In genomic region chr19:44837426-44838205, GRCm38 (mm10) we compare ENCODE assay signal across 9 mouse cellular contexts.
DNase-seq lines count a peak whose midpoint lies in the region; ATAC-seq and TF ChIP-seq lines count a peak whose summit lies in the region.
"Had no signal": no experiment of that assay in that cellular context is flagged by ENCODE, and none has a peak within 500 bp of the region (broad histone marks: within the 10 kb centered on the region; RNA-seq: fewer than 3 reads in every experiment).

No protein-coding gene starts in this region.

- TF ChIP-seq CTCF in left cerebral cortex, adult 2 months (IDR thresholded peaks at IDR 0.05): no peak

- no peak overlapping the region for H3K9ac ChIP-seq in liver, embryonic 11.5 days (ENCODE audit: low read depth, low read length)

- no peak for DNase-seq in liver, embryonic 11.5 days (ENCODE audit: low spot score)
- DNase-seq in liver (no peak), MN1 (ENCODE audit: low spot score) (no peak)
- no peak for DNase-seq in forebrain, embryonic 10.5 days (ENCODE audit: extremely low spot score, low spot score)
- peak; percentile 5 for DNase-seq in induced T-regulatory cell, adult 2 months (ENCODE audit: low read depth)
- peak; percentile 41 for DNase-seq in midbrain, embryonic 10.5 days (ENCODE audit: low spot score)
- DNase-seq in left cerebral cortex, adult 2 months (ENCODE audit: extremely low spot score in 1 of 2, low spot score in 2 of 2): no peak

- peaks cover 76% of the 10 kb centered on the region for H3K27me3 ChIP-seq in liver, embryonic 11.5 days (replicated peaks; ENCODE audit: control insufficient read depth, insufficient read depth, low read length)
- peaks cover 83% of the 10 kb centered on the region for H3K27me3 ChIP-seq in forebrain, embryonic 10.5 days (ENCODE audit: poor library complexity, severe bottlenecking)
- H3K27me3 ChIP-seq in midbrain, embryonic 10.5 days (ENCODE audit: low read depth, poor library complexity, severe bottlenecking): peaks cover 83% of the 10 kb centered on the region
- H3K27me3 ChIP-seq: Patski had no signal

- no peaks in the 10 kb centered on the region for H3K9me3 ChIP-seq in liver, embryonic 11.5 days (ENCODE audit: control insufficient read depth, low read length)
- H3K9me3 ChIP-seq in forebrain, embryonic 10.5 days: no peaks in the 10 kb centered on the region
- H3K9me3 ChIP-seq in midbrain, embryonic 10.5 days (replicated peaks): no peaks in the 10 kb centered on the region

- H3K27ac ChIP-seq in liver, embryonic 11.5 days (ENCODE audit: low read depth, low read length): no peak overlapping the region
- H3K27ac ChIP-seq in forebrain, embryonic 10.5 days: no peak overlapping the region
- H3K27ac ChIP-seq in midbrain, embryonic 10.5 days (replicated peaks): no peak overlapping the region
- H3K27ac ChIP-seq in left cerebral cortex, adult 2 months: no peak overlapping the region

- intact Hi-C loops in left cerebral cortex, adult 2 months (cut with DNase I): loop anchor here (5.0 kb wide), 3 partner anchors 75 to 1235 kb away; no protein-coding TSS in a partner anchor

- ATAC-seq in liver, embryonic 11.5 days (replicated peaks; ENCODE audit: low FRiP score): no peak
- no peak for ATAC-seq in megakaryocyte-erythroid progenitor cell, adult 5-6 weeks (replicated peaks; ENCODE audit: low FRiP score, low TSS enrichment, poor library complexity, severe bottlenecking)
- ATAC-seq: Patski had no signal

- peaks cover 4% of the 10 kb centered on the region for H3K4me1 ChIP-seq in liver, embryonic 11.5 days (replicated peaks; ENCODE audit: control insufficient read depth, insufficient read depth, low read length)
- H3K4me1 ChIP-seq in forebrain, embryonic 10.5 days: peaks cover 55% of the 10 kb centered on the region
- H3K4me1 ChIP-seq in midbrain, embryonic 10.5 days: peaks cover 50% of the 10 kb centered on the region

- no peak overlapping the region for H3K4me3 ChIP-seq in liver, embryonic 11.5 days (ENCODE audit: low read depth, low read length)
- H3K4me3 ChIP-seq in forebrain, embryonic 10.5 days: peak overlapping the region; percentile 64
- peak overlapping the region; percentile 64 for H3K4me3 ChIP-seq in midbrain, embryonic 10.5 days
- H3K4me3 ChIP-seq in left cerebral cortex, adult 2 months: no peak overlapping the region

- no peaks in the 10 kb centered on the region for H3K36me3 ChIP-seq in liver, embryonic 11.5 days (ENCODE audit: control insufficient read depth, insufficient read depth, low read length)
- no peaks in the 10 kb centered on the region for H3K36me3 ChIP-seq in forebrain, embryonic 10.5 days (replicated peaks)
- no peaks in the 10 kb centered on the region for H3K36me3 ChIP-seq in midbrain, embryonic 10.5 days

- WGBS in liver, embryonic 11.5 days: 3% methylated on average over 37 of the region's 37 CpGs
- 1% methylated on average over 37 of the region's 37 CpGs for WGBS in forebrain, embryonic 10.5 days
- 1% methylated on average over 37 of the region's 37 CpGs for WGBS in midbrain, embryonic 10.5 days

- peak overlapping the region; percentile 27 for H3K4me2 ChIP-seq in liver, embryonic 11.5 days

Comparison
In these comparisons a context has a peak if more than half of its experiments do, and no peak if none do; other contexts are left out.
1. DNase-seq: peak in induced T-regulatory cell, adult 2 months (single experiment) and midbrain, embryonic 10.5 days (single experiment); none in liver, embryonic 11.5 days (single experiment), liver (single experiment), forebrain, embryonic 10.5 days (single experiment), MN1 (single experiment) and left cerebral cortex, adult 2 months (0 of 2).
2. H3K4me3 ChIP-seq: peak in forebrain, embryonic 10.5 days (single experiment) and midbrain, embryonic 10.5 days (single experiment); none in liver, embryonic 11.5 days (single experiment) and left cerebral cortex, adult 2 months (single experiment).